Mouse (Mus musculus) erythroblast, embryonic 14.5 days (primary cell): Measurements from ENCODE around the gene Rora.

Experiments
- GATA1 ChIP-seq: IDR thresholded peaks from 2 replicates; pipeline ENCODE4 v1.6.1; 2012; ENCODE audit warnings: low read length, inconsistent platforms, mixed read lengths
- TAL1 ChIP-seq: IDR thresholded peaks from 3 replicates; pipeline ENCODE4 v1.6.1; 2012; ENCODE audit warnings: low read length, inconsistent platforms, mixed read lengths

GRCm38 (mm10) chr9:68765595-68765994 lies 112.0 kb downstream of the Rora start:
- TF ChIP-seq GATA1 = no peak
- TF ChIP-seq TAL1 = no peak
